Mouse (Mus musculus) intestine, embryonic 16.5 days (tissue): ENCODE measurements around the gene Bloc1s1. TPM values are rescaled to one million over a fixed set of nuclear protein-coding genes. Genes with fewer than 3 reads are reported as not detected.
A peak's percentile ranks its signal among the peaks of the same experiment; 100 is the strongest.

Source experiments
- ATAC-seq: fragments of 200-750 bp; cut with Nextera tagmentation; 2 replicates; pipeline ENCODE4 v1.8.0; 2017; ENCODE audit warnings: moderate TSS enrichment, moderate library complexity
- H3K27ac ChIP-seq: fragments of 300-500 bp; sonication (generic); 2 replicates; pipeline ENCODE4 v1.5.1; 2014; ENCODE audit warnings: mild to moderate bottlenecking, low read length
- H3K27me3 ChIP-seq: fragments of 300-500 bp; sonication (generic); replicated peaks from 2 replicates; pipeline ENCODE4 v1.6.1; 2014; ENCODE audit warnings: low read length, control low read depth, mixed read lengths; ENCODE audit not compliant: control insufficient read depth, insufficient read depth
- H3K36me3 ChIP-seq: fragments of 300-500 bp; sonication (generic); 2 replicates; pipeline ENCODE4 v1.6.1; 2014; ENCODE audit warnings: low read length, control low read depth; ENCODE audit not compliant: control insufficient read depth, insufficient read depth
- H3K4me1 ChIP-seq: fragments of 300-500 bp; sonication (generic); 2 replicates; pipeline ENCODE4 v1.6.1; 2014; ENCODE audit warnings: low read length, control low read depth, mixed read lengths; ENCODE audit not compliant: control insufficient read depth, insufficient read depth
- H3K4me2 ChIP-seq: fragments of 300-500 bp; sonication (generic); 2 replicates; pipeline ENCODE4 v1.6.1; 2014; ENCODE audit warnings: low read depth, low read length, control low read depth
- H3K4me3 ChIP-seq: fragments of 300-500 bp; sonication (generic); 2 replicates; pipeline ENCODE4 v1.5.1; 2014; ENCODE audit warnings: mild to moderate bottlenecking, low read length
- H3K9ac ChIP-seq: fragments of 300-500 bp; sonication (generic); 2 replicates; pipeline ENCODE4 v1.6.1; 2014; ENCODE audit warnings: low read depth, low read length
- H3K9me3 ChIP-seq: fragments of 300-500 bp; sonication (generic); 2 replicates; pipeline ENCODE4 v1.6.1; 2016; ENCODE audit warnings: low read length, control low read depth; ENCODE audit not compliant: control insufficient read depth
- WGBS: fragments of 180-500 bp; shearing (Covaris S2); extraction: QIAGEN DNeasy Blood & Tissue Kit; methylation state at CpG from one replicate; pipeline ENCODE4 v1.1.7; 2014; 5-methylcytosine and 5-hydroxymethylcytosine counted together
- polyA plus RNA-seq: library from polyadenylated mRNA; unstranded; fragments of >200 nt; fragmentation: Nextera tagmentation; extraction: Ambion mirVana; gene quantifications from 2 replicates; pipeline ENCODE4 v1.2.1, GENCODE M21; 2015

Bloc1s1 gene
- polyA plus RNA-seq, 1 experiment from 2014 or later: 208 TPM

DNA sequence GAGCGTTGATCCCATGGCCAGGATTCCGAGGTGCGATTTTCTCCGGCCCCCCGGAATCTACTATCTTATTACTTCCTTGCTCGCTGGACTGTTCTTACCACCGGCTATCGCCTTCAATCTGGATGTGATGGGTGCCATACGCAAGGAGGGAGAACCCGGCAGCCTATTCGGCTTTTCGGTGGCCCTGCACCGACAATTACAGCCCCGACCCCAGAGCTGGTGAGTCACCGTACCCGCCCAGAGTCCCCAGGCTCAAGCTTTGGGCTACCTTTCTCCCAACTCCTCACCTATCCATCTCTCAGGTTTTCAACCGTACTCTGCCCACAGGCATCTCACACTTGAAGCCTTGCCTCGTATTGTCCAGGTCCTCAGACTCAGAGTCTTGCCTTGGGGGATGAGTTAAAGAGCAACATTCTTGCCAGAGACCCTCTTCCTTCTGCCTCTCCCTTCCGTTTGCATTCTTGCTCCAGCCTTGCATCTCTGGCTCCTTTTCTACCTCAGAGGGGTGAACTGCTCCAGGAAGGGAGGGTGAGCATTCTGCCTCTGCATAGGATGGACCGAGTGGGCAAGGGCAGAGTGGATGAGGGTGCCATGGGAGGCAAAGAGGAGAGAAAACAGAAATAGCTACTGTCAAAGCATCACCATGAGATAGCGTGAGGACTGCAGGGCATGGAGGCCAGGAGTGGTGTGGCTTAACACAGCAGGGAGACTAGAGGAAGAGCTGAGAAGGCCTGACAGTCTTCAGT, 10.3 kb upstream of the Bloc1s1 start:
- H3K27ac ChIP-seq: no peak overlapping the region
- H3K4me1 ChIP-seq: peaks cover 6% of the 10 kb centered on the region
- H3K4me2 ChIP-seq: peak overlapping the region; percentile 56
- H3K9ac ChIP-seq: peak overlapping the region; percentile 57
- H3K9me3 ChIP-seq: no peaks in the 10 kb centered on the region
- peak overlapping the region; percentile 50 for H3K4me3 ChIP-seq
- 4% methylated on average over 21 of the region's 21 CpGs for WGBS
- H3K36me3 ChIP-seq: no peaks in the 10 kb centered on the region
- peaks cover 43% of the 10 kb centered on the region for H3K27me3 ChIP-seq
- ATAC-seq: 0 out of 2 replicates have a peak, but pooled peaks have one; percentile 8

DNA sequence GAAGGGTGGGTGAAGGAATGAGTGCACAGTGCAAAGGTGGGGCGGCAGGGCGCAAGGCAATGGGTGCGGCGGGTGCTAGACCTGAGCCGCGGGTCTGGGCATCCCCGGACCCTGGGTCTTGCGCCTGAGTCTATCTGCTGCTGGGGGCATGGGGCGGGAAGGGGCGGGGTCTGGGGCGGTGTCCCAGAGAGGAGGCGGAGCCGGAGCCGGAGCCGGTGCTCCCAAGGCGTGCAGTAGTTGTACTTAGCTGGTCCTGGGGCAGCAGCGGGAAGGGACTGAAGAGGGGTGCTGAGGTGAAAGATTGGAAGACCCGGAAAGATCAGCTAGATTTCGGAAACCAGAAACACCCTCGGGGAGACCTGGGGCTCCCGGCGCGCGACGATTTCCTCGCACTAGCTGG, 9.7 kb upstream of the Bloc1s1 start, which contains the start of gene Itga7:
TSS of gene Itga7 (plus strand) at position 245 of the 400 bp plus-strand sequence.
- Histone ChIP-seq H3K4me3 (peak within 1 kb of the TSS; percentile 50), H3K27ac (no peak within 1 kb of the TSS), H3K9ac (peak within 1 kb of the TSS; percentile 57), H3K4me1 (peaks cover 6% of the 10 kb centered on the region), H3K36me3 (no peaks in the 10 kb centered on the region), H3K4me2 (peak within 1 kb of the TSS; percentile 56), H3K9me3 (no peaks in the 10 kb centered on the region), H3K27me3 (peaks cover 43% of the 10 kb centered on the region)
- WGBS: under 1% methylated on average over 24 of the region's 26 CpGs
- peak; percentile 83 for ATAC-seq

DNA sequence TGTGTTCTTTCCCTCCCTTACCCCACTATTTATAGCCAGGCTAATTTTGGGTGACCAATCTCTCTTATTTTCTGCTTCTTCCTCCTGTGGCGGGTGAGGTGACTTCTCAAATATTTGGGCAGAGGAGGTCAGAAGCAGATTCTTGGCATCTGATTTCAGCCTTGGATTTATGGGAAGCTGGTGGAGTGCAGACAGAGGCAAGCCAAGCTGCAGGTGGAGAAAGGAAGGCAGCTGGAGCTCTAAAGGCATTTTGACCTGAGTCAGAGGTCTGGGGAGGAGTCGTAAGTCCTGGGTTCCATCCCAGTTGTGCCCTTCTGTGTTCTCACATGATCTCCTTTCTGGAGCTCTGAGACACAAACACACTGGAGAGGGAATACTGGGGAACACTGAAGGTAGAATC, 7.6 kb upstream of the Bloc1s1 start:
- Histone ChIP-seq H3K4me2 (no peak overlapping the region), H3K9me3 (no peaks in the 10 kb centered on the region), H3K4me1 (peaks cover 6% of the 10 kb centered on the region), H3K27ac (no peak overlapping the region), H3K4me3 (no peak overlapping the region), H3K9ac (no peak overlapping the region), H3K27me3 (peaks cover 43% of the 10 kb centered on the region), H3K36me3 (no peaks in the 10 kb centered on the region)
- ATAC-seq: no peak
- WGBS: 58% methylated on average over 2 of the region's 2 CpGs

GRCm38 (mm10) chr10:128929638-128930378, 6.0 kb upstream of the Bloc1s1 start:
- no peak for ATAC-seq
- Histone ChIP-seq H3K4me2 (no peak overlapping the region), H3K4me1 (peaks cover 6% of the 10 kb centered on the region), H3K27ac (no peak overlapping the region), H3K36me3 (no peaks in the 10 kb centered on the region), H3K9me3 (no peaks in the 10 kb centered on the region), H3K9ac (no peak overlapping the region), H3K27me3 (peaks cover 29% of the 10 kb centered on the region), H3K4me3 (no peak overlapping the region)
- WGBS: 63% methylated on average over 7 of the region's 7 CpGs

DNA sequence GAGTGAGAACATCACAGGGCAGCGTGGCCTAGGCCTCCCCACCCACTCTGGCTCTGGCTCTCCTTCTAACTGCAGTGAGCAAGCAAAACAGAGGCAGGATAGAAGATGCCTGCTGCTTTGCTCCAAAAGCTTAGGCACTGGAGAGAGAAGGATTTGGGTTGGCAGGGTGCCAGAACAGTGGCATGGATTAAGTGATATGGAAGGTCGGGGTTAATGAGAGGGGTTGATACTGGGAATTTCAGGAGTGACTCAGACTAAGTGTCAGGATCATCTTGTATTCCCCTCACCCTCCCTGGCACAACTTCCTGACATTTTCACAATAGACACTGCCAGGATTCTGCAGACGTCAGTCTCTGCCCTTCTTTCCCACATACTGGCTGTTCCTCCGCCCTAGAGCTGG, 4.5 kb upstream of the Bloc1s1 start:
- WGBS: 32% methylated on average over 4 of the region's 4 CpGs
- no peak for ATAC-seq

DNA sequence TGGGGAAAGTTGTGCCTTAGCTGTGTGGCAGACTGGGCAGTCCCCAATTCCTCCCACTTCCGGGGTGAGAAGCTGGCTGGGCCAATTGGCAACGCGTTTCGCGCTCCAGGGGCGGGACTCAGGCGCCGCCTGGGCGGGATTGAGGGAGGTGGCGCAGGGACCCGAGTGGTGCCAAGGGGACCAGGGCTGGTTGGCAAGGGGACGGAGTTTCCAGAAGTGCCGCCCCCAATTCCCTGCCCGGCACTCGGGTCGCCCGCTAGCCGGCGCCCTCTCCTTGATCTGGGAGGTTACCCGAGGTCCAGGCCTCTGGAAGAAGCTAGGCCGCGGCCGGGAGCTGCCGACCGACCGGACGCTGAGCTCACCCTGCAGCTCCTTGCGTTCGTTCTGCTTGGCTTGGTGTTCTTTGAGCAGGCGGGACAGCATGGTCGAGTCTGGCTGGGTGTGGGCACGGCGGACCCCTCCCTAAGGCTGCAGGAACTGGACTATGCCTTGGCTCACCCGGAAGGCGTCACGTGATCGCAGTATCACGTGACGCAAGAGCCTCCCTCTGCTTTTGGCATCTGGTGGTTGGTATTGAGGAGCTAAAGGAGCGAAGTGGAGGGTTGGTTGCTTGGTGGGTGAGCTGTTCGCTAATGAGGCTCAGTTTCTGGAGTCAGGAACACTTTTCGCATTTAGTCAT, 683 bp downstream of the Bloc1s1 start:
- Histone ChIP-seq H3K36me3 (no peaks in the 10 kb centered on the region), H3K4me3 (peak overlapping the region; percentile 92)

More for the DNA sequence above, 4.5 kb upstream of the Bloc1s1 start:
- H3K27ac ChIP-seq: no peak overlapping the region
- no peaks in the 10 kb centered on the region for H3K9me3 ChIP-seq
- no peak overlapping the region for H3K4me2 ChIP-seq
- no peaks in the 10 kb centered on the region for H3K36me3 ChIP-seq
- no peak overlapping the region for H3K9ac ChIP-seq
- no peak overlapping the region for H3K4me3 ChIP-seq
- peaks cover 16% of the 10 kb centered on the region for H3K27me3 ChIP-seq
- H3K4me1 ChIP-seq: peaks cover 8% of the 10 kb centered on the region; the same call in 1 of the 2 replicates

GRCm38 (mm10) chr10:128922822-128923012, 1.1 kb downstream of the Bloc1s1 start, which contains the start of gene Rdh5:
Gene Rdh5 (minus strand): TSS chr10:128922888.
- 17% methylated on average over 1 of the region's 1 CpGs for WGBS
- H3K27me3 ChIP-seq: no peaks in the 10 kb centered on the region
- H3K36me3 ChIP-seq: 0 out of 2 replicates have a peak, but pooled peaks cover 3% of the 10 kb centered on the region
- peak within 1 kb of the TSS; percentile 93 for H3K4me2 ChIP-seq
- H3K4me3 ChIP-seq: peak within 1 kb of the TSS; percentile 92
- peak within 1 kb of the TSS; percentile 98 for H3K27ac ChIP-seq
- H3K4me1 ChIP-seq: peaks cover 43% of the 10 kb centered on the region
- no peak for ATAC-seq
- H3K9ac ChIP-seq: peak within 1 kb of the TSS; percentile 92
- H3K9me3 ChIP-seq: no peaks in the 10 kb centered on the region

More for the DNA sequence above, 683 bp downstream of the Bloc1s1 start:
- no peaks in the 10 kb centered on the region for H3K9me3 ChIP-seq
- H3K9ac ChIP-seq: peak overlapping the region; percentile 92
- H3K4me2 ChIP-seq: peak overlapping the region; percentile 93
- ATAC-seq: peak; percentile 95
- WGBS: under 1% methylated on average over 42 of the region's 42 CpGs
- no peaks in the 10 kb centered on the region for H3K27me3 ChIP-seq
- H3K4me1 ChIP-seq: peaks cover 43% of the 10 kb centered on the region
- peak overlapping the region; percentile 98 for H3K27ac ChIP-seq

GRCm38 (mm10) chr10:128921883-128922821, 1.7 kb downstream of the Bloc1s1 start:
- H3K27ac ChIP-seq: peak overlapping the region; percentile 1; the same call in 1 of the 2 replicates
- peak overlapping the region; percentile 92 for H3K4me3 ChIP-seq
- 67% methylated on average over 16 of the region's 16 CpGs for WGBS
- no peak for ATAC-seq
- H3K27me3 ChIP-seq: no peaks in the 10 kb centered on the region
- H3K9me3 ChIP-seq: no peaks in the 10 kb centered on the region
- H3K4me1 ChIP-seq: peaks cover 43% of the 10 kb centered on the region
- peak overlapping the region; percentile 93 for H3K4me2 ChIP-seq
- H3K36me3 ChIP-seq: 0 out of 2 replicates have a peak, but pooled peaks cover 8% of the 10 kb centered on the region
- H3K9ac ChIP-seq: peak overlapping the region; percentile 92
